Mouse (Mus musculus): ENCODE results near the gene Angpt4.

GRCm38 (mm10) chr2:151916061-151916831, 5.2 kb downstream of the Angpt4 start:
- no peak for TF ChIP-seq CTCF (conservative IDR thresholded peaks at IDR 0.05 in 1 of 2, IDR thresholded peaks at IDR 0.05 in 1 of 2; ENCODE audit: low read depth in 2 of 2, low read length in 2 of 2)
- TF ChIP-seq MXI1 (IDR thresholded peaks at IDR 0.05; ENCODE audit: low read depth, low read length) = no peak
- TF ChIP-seq ZMIZ1 (IDR thresholded peaks at IDR 0.05; ENCODE audit: low read depth, low read length) = no peak
- TF ChIP-seq ETS1 (conservative IDR thresholded peaks at IDR 0.05; ENCODE audit: low read depth, low read length) = no peak
- no peak for TF ChIP-seq TCF12 (IDR thresholded peaks at IDR 0.05; ENCODE audit: low read depth, low read length)
- TF ChIP-seq BHLHE40 (IDR thresholded peaks at IDR 0.05; ENCODE audit: low read depth, low read length) = no peak
- TF ChIP-seq E2F4 (IDR thresholded peaks at IDR 0.05; ENCODE audit: insufficient replicate concordance, low read depth, low read length) = no peak
- TF ChIP-seq KAT2A (IDR thresholded peaks at IDR 0.05; ENCODE audit: insufficient replicate concordance, low read length) = no peak
